Mouse (Mus musculus): Measurements from ENCODE around the gene Oas1e. TPM values are rescaled to one million over a fixed set of nuclear protein-coding genes. Genes with fewer than 3 reads are reported as not detected.
A peak's percentile ranks its signal among the peaks of the same experiment; 100 is the strongest.

The Oas1e gene
- polyA plus RNA-seq, 1 experiment from 2014 or later = not detected

DNA sequence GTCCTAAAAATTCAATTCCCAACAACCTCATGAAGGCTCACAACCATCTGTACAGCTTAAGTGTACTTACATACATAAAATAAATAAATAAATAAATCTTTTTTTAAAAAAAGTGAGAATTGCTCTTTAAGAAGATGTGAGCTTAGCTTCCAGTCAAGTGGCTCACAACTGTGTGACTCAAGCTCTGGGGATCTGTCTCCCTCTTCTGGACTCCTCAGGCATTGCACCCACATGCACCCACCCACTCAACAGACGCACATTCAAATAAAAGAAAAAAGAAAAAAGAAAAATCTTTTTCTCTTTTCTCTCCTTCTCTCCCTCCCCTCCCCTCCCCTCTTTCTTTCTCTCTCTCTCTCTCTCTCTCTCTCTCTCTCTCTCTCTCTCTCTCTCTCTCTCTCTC, 13.7 kb downstream of the Oas1e start:
- H3K4me2 ChIP-seq (ENCODE audit: low read depth) = no peak overlapping the region
- no peak overlapping the region for H3K9ac ChIP-seq (ENCODE audit: low read length)
- no peak overlapping the region for H3K27ac ChIP-seq (ENCODE audit: low read depth, low read length)
- H3K9me3 ChIP-seq (ENCODE audit: control insufficient read depth, low read length) = no peaks in the 10 kb centered on the region
- WGBS = 100% methylated on average over 1 of the region's 1 CpGs
- DNase-seq (ENCODE audit: low spot score) = no peak
- H3K27me3 ChIP-seq (ENCODE audit: control insufficient read depth, insufficient read depth, low read length) = no peaks in the 10 kb centered on the region
- H3K36me3 ChIP-seq (ENCODE audit: control insufficient read depth, insufficient read depth, low read length) = no peaks in the 10 kb centered on the region
- ATAC-seq (ENCODE audit: insufficient read depth, low FRiP score, low TSS enrichment) = no peak
- no peaks in the 10 kb centered on the region for H3K4me1 ChIP-seq (ENCODE audit: control insufficient read depth, insufficient read depth, low read length)
- no peak overlapping the region for H3K4me3 ChIP-seq (ENCODE audit: low read depth, low read length)

DNA sequence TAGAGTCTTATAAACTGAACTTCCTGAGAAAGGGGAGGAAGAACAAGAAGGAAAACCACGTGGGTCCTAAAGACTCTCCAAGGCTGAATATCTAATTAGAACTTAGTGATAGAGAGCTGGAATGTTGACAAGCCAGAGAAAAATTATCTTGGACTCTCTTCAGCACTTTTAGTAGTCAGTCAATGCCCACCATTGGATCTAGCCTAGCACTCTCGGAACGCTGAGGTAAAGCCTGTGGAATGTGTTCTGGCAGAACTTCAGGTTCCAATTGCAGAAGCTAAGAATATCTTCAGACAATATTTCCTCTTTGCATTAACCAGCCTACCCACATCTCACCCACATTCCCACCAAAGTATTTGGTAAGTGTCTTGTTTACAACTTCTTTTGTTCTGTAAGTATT, 15.4 kb downstream of the Oas1e start:
- 53% methylated on average over 3 of the region's 3 CpGs for WGBS
- Histone ChIP-seq H3K4me1 (ENCODE audit: control insufficient read depth, insufficient read depth, low read length) (no peaks in the 10 kb centered on the region), H3K36me3 (ENCODE audit: control insufficient read depth, insufficient read depth, low read length) (no peaks in the 10 kb centered on the region), H3K4me2 (ENCODE audit: low read depth) (no peak overlapping the region), H3K9ac (ENCODE audit: low read length) (no peak overlapping the region), H3K27me3 (ENCODE audit: control insufficient read depth, insufficient read depth, low read length) (no peaks in the 10 kb centered on the region), H3K4me3 (ENCODE audit: low read depth, low read length) (no peak overlapping the region), H3K27ac (ENCODE audit: low read depth, low read length) (no peak overlapping the region), H3K9me3 (ENCODE audit: control insufficient read depth, low read length) (no peaks in the 10 kb centered on the region)
- no peak for ATAC-seq (ENCODE audit: insufficient read depth, low FRiP score, low TSS enrichment)
- DNase-seq (ENCODE audit: low spot score) = no peak

DNA sequence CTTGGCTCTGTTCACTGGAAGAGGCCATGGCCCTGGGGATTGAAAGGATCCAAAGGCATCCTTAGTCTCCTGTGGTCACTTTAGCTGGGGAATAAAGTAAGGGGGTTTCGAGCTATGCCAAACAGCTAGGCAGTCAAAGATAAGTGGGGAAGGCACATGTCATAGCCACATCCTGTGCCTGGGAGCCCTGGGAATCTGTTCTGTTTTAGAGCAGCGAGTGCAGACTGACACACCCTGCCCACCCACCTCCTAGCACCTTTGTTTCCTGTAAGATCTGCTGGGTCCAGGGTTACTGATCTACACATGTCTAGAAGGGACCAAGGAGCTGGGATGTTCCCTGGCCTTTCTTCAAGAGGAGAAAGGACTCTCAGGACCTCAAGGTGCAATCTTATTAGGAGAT, 16.4 kb downstream of the Oas1e start:
- ATAC-seq (ENCODE audit: insufficient read depth, low FRiP score, low TSS enrichment) (no peak), DNase-seq (ENCODE audit: low spot score) (no peak)
- H3K27ac ChIP-seq (ENCODE audit: low read depth, low read length) = no peak overlapping the region
- no peaks in the 10 kb centered on the region for H3K36me3 ChIP-seq (ENCODE audit: control insufficient read depth, insufficient read depth, low read length)
- no peak overlapping the region for H3K4me3 ChIP-seq (ENCODE audit: low read depth, low read length)
- no peaks in the 10 kb centered on the region for H3K27me3 ChIP-seq (ENCODE audit: control insufficient read depth, insufficient read depth, low read length)
- H3K9me3 ChIP-seq (ENCODE audit: control insufficient read depth, low read length) = no peaks in the 10 kb centered on the region
- H3K9ac ChIP-seq (ENCODE audit: low read length) = no peak overlapping the region
- WGBS = 72% methylated on average over 2 of the region's 2 CpGs
- no peak overlapping the region for H3K4me2 ChIP-seq (ENCODE audit: low read depth)
- no peaks in the 10 kb centered on the region for H3K4me1 ChIP-seq (ENCODE audit: control insufficient read depth, insufficient read depth, low read length)

DNA sequence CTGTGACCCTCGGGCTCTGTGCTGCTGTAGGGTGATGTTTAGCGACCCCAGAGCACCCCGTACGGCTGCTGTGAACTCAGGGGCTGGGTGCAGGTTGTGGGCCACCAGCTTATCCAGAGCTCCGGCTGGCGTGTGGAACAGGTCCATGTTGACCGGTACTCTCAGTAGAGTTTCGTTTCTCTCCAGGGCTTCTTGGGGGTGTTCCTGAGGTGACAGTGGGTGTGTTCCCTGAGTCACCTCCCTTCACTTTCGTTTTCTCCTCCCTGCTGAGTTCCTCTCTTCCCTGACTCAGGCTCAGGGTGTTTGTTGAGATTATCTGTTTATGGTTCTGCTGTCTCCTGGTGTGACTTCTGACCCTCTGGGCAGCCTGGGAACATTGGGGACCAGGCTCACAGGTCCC, 17.9 kb downstream of the Oas1e start, which contains the start of gene Oas3:
Oas3 (minus strand) TSS at position 184 of the 400 bp plus-strand sequence.
- H3K4me2 ChIP-seq (ENCODE audit: low read depth) = no peak within 1 kb of the TSS
- no peak within 1 kb of the TSS for H3K27ac ChIP-seq (ENCODE audit: low read depth, low read length)
- DNase-seq (ENCODE audit: low spot score) = no peak
- H3K36me3 ChIP-seq (ENCODE audit: control insufficient read depth, insufficient read depth, low read length) = no peaks in the 10 kb centered on the region
- H3K9me3 ChIP-seq (ENCODE audit: control insufficient read depth, low read length) = no peaks in the 10 kb centered on the region
- no peak within 1 kb of the TSS for H3K9ac ChIP-seq (ENCODE audit: low read length)
- WGBS = 83% methylated on average over 9 of the region's 9 CpGs
- no peaks in the 10 kb centered on the region for H3K4me1 ChIP-seq (ENCODE audit: control insufficient read depth, insufficient read depth, low read length)
- H3K27me3 ChIP-seq (ENCODE audit: control insufficient read depth, insufficient read depth, low read length) = no peaks in the 10 kb centered on the region
- no peak within 1 kb of the TSS for H3K4me3 ChIP-seq (ENCODE audit: low read depth, low read length)
- ATAC-seq (ENCODE audit: insufficient read depth, low FRiP score, low TSS enrichment) = no peak

DNA sequence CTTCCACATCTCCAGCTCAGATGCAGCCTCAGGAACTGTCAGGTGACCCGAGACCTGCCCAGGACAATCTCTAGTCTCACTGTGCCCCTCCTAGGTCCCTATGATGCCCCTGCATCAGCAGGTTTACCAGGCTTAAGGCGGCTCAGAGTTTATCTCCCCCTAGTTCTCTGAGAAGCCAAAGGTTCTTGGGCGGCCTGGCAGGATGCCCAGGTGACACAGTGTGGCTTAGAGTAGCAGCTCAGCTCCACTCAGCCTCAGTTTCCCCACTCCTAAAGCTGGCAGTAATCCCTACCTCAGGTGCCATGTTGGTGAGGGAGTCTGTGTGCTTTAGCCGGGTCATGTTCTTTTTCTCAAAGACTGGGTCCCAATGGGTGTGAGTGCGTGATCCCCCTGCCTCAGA, 18.5 kb downstream of the Oas1e start:
- Histone ChIP-seq H3K9me3 (ENCODE audit: control insufficient read depth, low read length) (no peaks in the 10 kb centered on the region), H3K27me3 (ENCODE audit: control insufficient read depth, insufficient read depth, low read length) (no peaks in the 10 kb centered on the region), H3K4me2 (ENCODE audit: low read depth) (no peak overlapping the region), H3K27ac (ENCODE audit: low read depth, low read length) (no peak overlapping the region), H3K4me3 (ENCODE audit: low read depth, low read length) (no peak overlapping the region), H3K36me3 (ENCODE audit: control insufficient read depth, insufficient read depth, low read length) (no peaks in the 10 kb centered on the region), H3K9ac (ENCODE audit: low read length) (no peak overlapping the region), H3K4me1 (ENCODE audit: control insufficient read depth, insufficient read depth, low read length) (no peaks in the 10 kb centered on the region)
- WGBS = 85% methylated on average over 5 of the region's 5 CpGs
- DNase-seq (ENCODE audit: low spot score) (no peak), ATAC-seq (ENCODE audit: insufficient read depth, low FRiP score, low TSS enrichment) (no peak)

DNA sequence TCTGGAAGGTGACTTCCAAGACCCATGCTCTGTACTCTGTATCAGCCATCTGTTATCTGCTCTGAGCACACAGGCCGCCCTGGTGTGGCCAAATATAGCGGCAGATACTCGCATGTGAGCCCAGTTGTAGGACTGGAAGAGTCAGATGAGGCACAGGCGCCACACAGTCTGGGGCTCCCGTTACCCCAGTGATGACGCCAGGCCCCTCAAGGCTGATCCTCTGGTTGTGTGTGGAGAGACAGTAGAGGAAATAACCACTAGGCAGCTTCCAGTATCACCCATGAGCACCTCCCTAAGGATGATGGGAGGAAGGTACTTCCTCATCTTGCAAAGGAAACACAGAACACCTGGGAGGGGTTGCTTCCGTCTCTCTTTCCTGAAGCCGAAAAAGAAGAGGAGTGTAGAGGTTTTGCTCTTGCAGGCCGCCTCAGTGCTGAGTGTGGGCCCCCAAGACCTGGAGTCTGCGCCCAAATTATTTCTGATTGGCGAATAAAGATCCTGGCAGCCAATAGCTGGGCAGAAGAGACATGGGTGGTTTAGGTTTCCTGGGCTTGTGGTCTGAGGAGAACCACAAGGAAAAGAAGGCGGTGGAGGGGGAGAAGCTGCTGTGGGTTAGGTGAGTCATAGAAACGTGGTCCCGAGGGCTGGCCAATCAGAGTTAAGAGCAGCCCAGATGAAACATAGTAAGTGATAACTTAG, 19.9 kb downstream of the Oas1e start:
- Histone ChIP-seq H3K4me2 (ENCODE audit: low read depth) (no peak overlapping the region), H3K4me3 (ENCODE audit: low read depth, low read length) (no peak overlapping the region), H3K4me1 (ENCODE audit: control insufficient read depth, insufficient read depth, low read length) (no peaks in the 10 kb centered on the region), H3K27ac (ENCODE audit: low read depth, low read length) (no peak overlapping the region), H3K9me3 (ENCODE audit: control insufficient read depth, low read length) (no peaks in the 10 kb centered on the region), H3K36me3 (ENCODE audit: control insufficient read depth, insufficient read depth, low read length) (no peaks in the 10 kb centered on the region), H3K9ac (ENCODE audit: low read length) (no peak overlapping the region), H3K27me3 (ENCODE audit: control insufficient read depth, insufficient read depth, low read length) (no peaks in the 10 kb centered on the region)
- DNase-seq (ENCODE audit: low spot score) = no peak
- 83% methylated on average over 14 of the region's 14 CpGs for WGBS
- ATAC-seq (ENCODE audit: insufficient read depth, low FRiP score, low TSS enrichment) = no peak

DNA sequence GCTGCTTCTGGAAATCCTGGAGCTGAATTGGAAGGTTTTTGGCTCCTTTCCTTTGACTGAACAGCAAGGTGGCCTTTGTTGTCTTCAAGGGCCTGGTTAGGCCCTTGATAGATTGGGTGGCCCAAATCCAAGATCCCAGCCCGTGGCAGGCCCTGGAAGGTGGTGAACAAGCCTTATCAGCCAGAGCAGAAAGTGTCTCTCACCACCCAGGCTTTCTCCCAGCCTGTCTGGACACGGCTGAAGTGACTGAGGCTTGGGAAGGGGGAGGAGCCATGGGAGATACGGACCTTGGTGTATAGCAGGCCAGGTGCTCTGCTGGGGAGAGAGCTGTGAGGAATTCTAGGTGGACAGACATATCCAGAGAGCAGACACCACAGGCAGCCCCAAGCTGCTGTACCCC, 25.9 kb downstream of the Oas1e start:
- no peaks in the 10 kb centered on the region for H3K27me3 ChIP-seq (ENCODE audit: control insufficient read depth, insufficient read depth, low read length)
- no peak for ATAC-seq (ENCODE audit: insufficient read depth, low FRiP score, low TSS enrichment)
- WGBS = 75% methylated on average over 3 of the region's 3 CpGs

DNA sequence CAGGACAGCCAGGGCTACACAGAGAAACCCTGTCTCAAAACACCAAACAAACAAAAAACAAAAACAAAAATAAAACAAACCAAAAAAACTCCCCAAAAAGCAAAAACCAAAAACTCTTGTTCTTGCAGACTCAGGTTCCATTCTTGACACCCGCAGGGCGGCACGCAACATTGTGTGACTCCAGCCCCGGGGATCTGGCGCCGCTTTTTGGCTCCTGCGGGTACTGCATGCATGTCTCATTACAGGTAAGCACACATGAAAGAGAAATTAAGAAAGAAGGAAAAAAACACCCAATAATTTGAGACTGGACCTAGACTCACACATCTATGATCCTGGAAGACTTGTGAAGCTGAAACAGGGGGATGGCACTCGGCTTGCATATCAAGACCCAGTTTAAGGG, 30.3 kb downstream of the Oas1e start:
- Histone ChIP-seq H3K4me1 (ENCODE audit: control insufficient read depth, insufficient read depth, low read length) (no peaks in the 10 kb centered on the region), H3K36me3 (ENCODE audit: control insufficient read depth, insufficient read depth, low read length) (no peaks in the 10 kb centered on the region), H3K27me3 (ENCODE audit: control insufficient read depth, insufficient read depth, low read length) (no peaks in the 10 kb centered on the region), H3K4me2 (ENCODE audit: low read depth) (no peak overlapping the region), H3K9me3 (ENCODE audit: control insufficient read depth, low read length) (no peaks in the 10 kb centered on the region), H3K4me3 (ENCODE audit: low read depth, low read length) (no peak overlapping the region), H3K27ac (ENCODE audit: low read depth, low read length) (no peak overlapping the region), H3K9ac (ENCODE audit: low read length) (no peak overlapping the region)
- ATAC-seq (ENCODE audit: insufficient read depth, low FRiP score, low TSS enrichment) (no peak), DNase-seq (ENCODE audit: low spot score) (no peak)
- 75% methylated on average over 8 of the region's 8 CpGs for WGBS

More for the DNA sequence above, 25.9 kb downstream of the Oas1e start:
- Histone ChIP-seq H3K4me3 (ENCODE audit: low read depth, low read length) (no peak overlapping the region), H3K4me1 (ENCODE audit: control insufficient read depth, insufficient read depth, low read length) (no peaks in the 10 kb centered on the region), H3K4me2 (ENCODE audit: low read depth) (no peak overlapping the region), H3K36me3 (ENCODE audit: control insufficient read depth, insufficient read depth, low read length) (no peaks in the 10 kb centered on the region), H3K9ac (ENCODE audit: low read length) (no peak overlapping the region), H3K27ac (ENCODE audit: low read depth, low read length) (no peak overlapping the region), H3K9me3 (ENCODE audit: control insufficient read depth, low read length) (no peaks in the 10 kb centered on the region)
- DNase-seq (ENCODE audit: low spot score) = no peak

DNA sequence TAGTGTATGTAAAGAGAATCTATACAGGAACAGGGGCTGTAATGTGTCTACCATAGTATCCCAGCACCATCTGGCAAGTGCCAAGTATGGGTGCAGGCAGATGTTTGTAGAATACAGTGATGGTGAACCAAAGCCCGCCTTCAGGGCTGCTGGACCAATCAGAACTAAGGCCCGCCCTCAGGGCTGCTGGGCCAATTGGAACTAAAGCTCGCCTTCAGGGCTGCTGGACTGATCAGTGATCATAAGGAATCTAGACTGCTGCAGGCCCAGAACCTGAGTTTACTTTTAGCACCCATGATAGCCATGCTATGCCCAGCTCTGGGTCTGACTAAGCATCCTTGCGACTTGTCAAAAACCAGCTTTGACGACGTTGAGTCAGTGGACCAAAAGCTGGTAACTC, 33.4 kb downstream of the Oas1e start:
- H3K27ac ChIP-seq (ENCODE audit: low read depth, low read length) = no peak overlapping the region
- DNase-seq (ENCODE audit: low spot score) (peak; percentile 51), ATAC-seq (ENCODE audit: insufficient read depth, low FRiP score, low TSS enrichment) (no peak)
- no peaks in the 10 kb centered on the region for H3K27me3 ChIP-seq (ENCODE audit: control insufficient read depth, insufficient read depth, low read length)
- no peaks in the 10 kb centered on the region for H3K4me1 ChIP-seq (ENCODE audit: control insufficient read depth, insufficient read depth, low read length)
- H3K9me3 ChIP-seq (ENCODE audit: control insufficient read depth, low read length) = no peaks in the 10 kb centered on the region
- H3K36me3 ChIP-seq (ENCODE audit: control insufficient read depth, insufficient read depth, low read length) = no peaks in the 10 kb centered on the region
- H3K9ac ChIP-seq (ENCODE audit: low read length) = no peak overlapping the region
- H3K4me2 ChIP-seq (ENCODE audit: low read depth) = peak overlapping the region; percentile 4; the same call in 1 of the 2 replicates
- WGBS = 25% methylated on average over 6 of the region's 6 CpGs
- no peak overlapping the region for H3K4me3 ChIP-seq (ENCODE audit: low read depth, low read length)

Data from neural tube, embryonic 11.5 days (tissue).